Mouse (Mus musculus): ENCODE results near the gene Ccl2. TPM values are rescaled to one million over a fixed set of nuclear protein-coding genes. Genes with fewer than 3 reads are reported as not detected.
A peak's percentile ranks its signal among the peaks of the same experiment; 100 is the strongest.

Gene Ccl2
- total and polyA plus RNA-seq, 3 experiments, result 0.21 to 0.49 TPM; not detected in 1

DNA sequence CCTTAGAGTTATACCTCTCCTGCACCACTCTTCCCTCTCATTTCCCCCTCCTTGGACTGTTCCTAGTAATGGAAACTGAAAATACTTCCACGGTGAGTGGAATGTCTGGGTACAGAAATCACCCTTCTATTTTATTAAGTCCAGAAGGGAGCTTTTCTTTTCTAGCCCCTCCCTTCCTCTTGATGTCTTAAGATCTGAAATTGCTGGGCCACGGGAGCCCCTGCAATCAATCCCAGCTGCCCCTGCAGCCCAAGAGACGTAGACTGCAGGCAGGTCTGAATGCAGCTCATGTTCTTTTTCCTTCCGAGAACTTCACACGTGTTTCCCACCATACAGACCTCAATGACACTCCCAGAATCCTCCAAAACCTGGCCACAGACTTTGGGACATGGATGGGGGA, 34.8 kb upstream of the Ccl2 start:
- Histone ChIP-seq H3K4me3 (replicated peaks in 1 of 3; ENCODE audit: low read depth in 2 of 3, low read length in 2 of 3, poor library complexity in 1 of 3) (no peak overlapping the region), H3K36me3 (replicated peaks in 1 of 2; ENCODE audit: control insufficient read depth in 1 of 2, insufficient read depth in 1 of 2, low read length in 1 of 2) (no peaks in the 10 kb centered on the region), H3K4me2 (ENCODE audit: insufficient read depth, low read depth, poor library complexity, severe bottlenecking) (no peak overlapping the region), H3K27ac (ENCODE audit: insufficient read depth, low read depth) (no peak overlapping the region), H3K9ac (ENCODE audit: insufficient read depth, low read depth) (no peak overlapping the region), H3K79me2 (replicated peaks; ENCODE audit: control insufficient read depth, extremely low read depth, insufficient read depth, poor library complexity, severe bottlenecking) (no peaks in the 10 kb centered on the region), H3K4me1 (ENCODE audit: control insufficient read depth in 1 of 2, insufficient read depth in 2 of 2) (peaks cover 6 to 12% of the 10 kb centered on the region in 2 experiments), H3K27me3 (replicated peaks) (peaks cover 20% of the 10 kb centered on the region), H3K9me3 (replicated peaks; ENCODE audit: low read length) (no peaks in the 10 kb centered on the region)
- in situ Hi-C loops (cut with MboI; ENCODE audit: low pct_ligation_motif_present, low pct_unique_long_range_greater_than_20kb, low sequenced_read_pairs), result no loop called here
- no peak for DNase-seq (ENCODE audit: extremely low read depth)
- dilution Hi-C loops (cut with MboI; ENCODE audit: extremely low pct_ligation_motif_present, extremely low pct_unique_long_range_greater_than_20kb, low sequenced_read_pairs), result no loop called here
- no peak for TF ChIP-seq TCF12 (IDR thresholded peaks at IDR 0.05; ENCODE audit: low read depth, low read length)
- no peak for TF ChIP-seq SMC3 (IDR thresholded peaks at IDR 0.05; ENCODE audit: low read depth, low read length)
- TF ChIP-seq JUN (IDR thresholded peaks at IDR 0.05; ENCODE audit: insufficient read depth, low read depth, low read length), result no peak
- no peak for TF ChIP-seq POLR2A (IDR thresholded peaks at IDR 0.05; ENCODE audit: low read depth, low read length)
- TF ChIP-seq MEF2A (IDR thresholded peaks at IDR 0.05; ENCODE audit: borderline replicate concordance, low read depth, low read length), result no peak
- no peak for TF ChIP-seq MXI1 (IDR thresholded peaks at IDR 0.05; ENCODE audit: low read depth, low read length)
- TF ChIP-seq PAX5 (IDR thresholded peaks at IDR 0.05; ENCODE audit: low read length), result no peak
- TF ChIP-seq NELFE (IDR thresholded peaks at IDR 0.05; ENCODE audit: low read depth, low read length), result no peak
- no peak for TF ChIP-seq HCFC1 (IDR thresholded peaks at IDR 0.05; ENCODE audit: low read depth, low read length)
- TF ChIP-seq ZNF384 (IDR thresholded peaks at IDR 0.05; ENCODE audit: low read depth, low read length), result no peak
- TF ChIP-seq ZMIZ1 (IDR thresholded peaks at IDR 0.05; ENCODE audit: low read depth, low read length), result no peak
- TF ChIP-seq RAD21 (IDR thresholded peaks at IDR 0.05; ENCODE audit: low read depth, low read length), result no peak
- no peak for TF ChIP-seq SIN3A (IDR thresholded peaks at IDR 0.05; ENCODE audit: low read length)
- TF ChIP-seq POLR2AphosphoS2 (IDR thresholded peaks at IDR 0.05; ENCODE audit: low read depth, low read length), result no peak

DNA sequence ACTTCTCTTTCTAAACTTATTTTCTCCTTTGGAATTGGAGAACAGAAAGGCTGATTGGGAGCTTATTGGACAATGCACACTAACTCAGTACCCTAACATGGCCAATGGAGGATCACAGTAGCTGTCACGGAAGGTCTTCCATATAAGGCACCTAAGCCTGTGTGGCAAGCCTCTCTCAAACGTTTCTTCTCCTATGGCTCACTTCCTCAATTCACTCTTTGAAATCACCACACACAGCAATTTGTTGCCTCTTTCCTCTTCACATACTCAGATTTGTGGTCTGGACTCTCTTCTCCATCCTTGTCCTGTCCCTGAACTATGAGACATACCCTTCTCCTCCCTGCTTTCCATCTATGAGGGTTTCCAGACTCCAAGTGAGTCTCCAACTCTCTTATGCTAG, 30.6 kb upstream of the Ccl2 start:
- Histone ChIP-seq H3K4me1 (ENCODE audit: control insufficient read depth in 1 of 2, insufficient read depth in 2 of 2) (peaks cover 8 to 31% of the 10 kb centered on the region in 2 experiments; a peak in 3 of 4 replicates), H3K4me3 (replicated peaks in 1 of 3; ENCODE audit: low read depth in 2 of 3, low read length in 2 of 3, poor library complexity in 1 of 3) (no peak overlapping the region), H3K27me3 (replicated peaks) (peaks cover 13% of the 10 kb centered on the region), H3K27ac (ENCODE audit: insufficient read depth, low read depth) (no peak overlapping the region), H3K9me3 (replicated peaks; ENCODE audit: low read length) (no peaks in the 10 kb centered on the region), H3K4me2 (ENCODE audit: insufficient read depth, low read depth, poor library complexity, severe bottlenecking) (no peak overlapping the region), H3K36me3 (replicated peaks in 1 of 2; ENCODE audit: control insufficient read depth in 1 of 2, insufficient read depth in 1 of 2, low read length in 1 of 2) (no peaks in the 10 kb centered on the region), H3K79me2 (replicated peaks; ENCODE audit: control insufficient read depth, extremely low read depth, insufficient read depth, poor library complexity, severe bottlenecking) (no peaks in the 10 kb centered on the region), H3K9ac (ENCODE audit: insufficient read depth, low read depth) (no peak overlapping the region)
- TF ChIP-seq E2F4 (IDR thresholded peaks at IDR 0.05; ENCODE audit: insufficient replicate concordance, low read depth, low read length) (no peak), EP300 (IDR thresholded peaks at IDR 0.05; ENCODE audit: low read length) (peak; percentile 50)
- dilution Hi-C loops (cut with MboI; ENCODE audit: extremely low pct_ligation_motif_present, extremely low pct_unique_long_range_greater_than_20kb, low sequenced_read_pairs), result no loop called here
- peak; percentile 48 for DNase-seq (ENCODE audit: extremely low read depth)
- in situ Hi-C loops (cut with MboI; ENCODE audit: low pct_ligation_motif_present, low pct_unique_long_range_greater_than_20kb, low sequenced_read_pairs), result no loop called here

All from CH12.LX (cell line).